Mouse (Mus musculus) kidney, adult 2 months (tissue): ENCODE data around the gene Fmn2. TPM values are rescaled to one million over a fixed set of nuclear protein-coding genes. Genes with fewer than 3 reads are reported as not detected.

ENCODE experiments used
- DNase-seq: peaks from one replicate; pipeline ENCODE4 v3.0.0; 2021
- H3K27ac ChIP-seq: fragments of 200-500 bp; 2 replicates; pipeline ENCODE4 v1.5.1; 2012; ENCODE audit warnings: low read depth, low read length, control low read depth, inconsistent platforms; ENCODE audit not compliant: insufficient read depth
- H3K27me3 ChIP-seq: fragments of 200-500 bp; replicated peaks from 2 replicates; pipeline ENCODE4 v1.6.1; 2012; ENCODE audit warnings: mild to moderate bottlenecking, moderate library complexity, low read length, inconsistent platforms; ENCODE audit not compliant: control insufficient read depth, insufficient read depth
- H3K36me3 ChIP-seq: fragments of 200-500 bp; 2 replicates; pipeline ENCODE4 v1.6.1; 2012; ENCODE audit warnings: mild to moderate bottlenecking, moderate library complexity, low read length, inconsistent platforms; ENCODE audit not compliant: control insufficient read depth, insufficient read depth
- H3K4me1 ChIP-seq: fragments of 200-500 bp; 2 replicates; pipeline ENCODE4 v1.6.1; 2011; ENCODE audit warnings: low read length; ENCODE audit not compliant: control insufficient read depth, insufficient read depth
- H3K4me3 ChIP-seq: fragments of 200-500 bp; 2 replicates; pipeline ENCODE4 v1.5.1; 2011; ENCODE audit warnings: mild to moderate bottlenecking, low read depth, low read length, control low read depth; ENCODE audit not compliant: insufficient read depth
- CTCF ChIP-seq: fragments of 200-500 bp; conservative IDR thresholded peaks from 2 replicates; pipeline ENCODE4 v1.5.1; 2011; ENCODE audit warnings: low read depth, mild to moderate bottlenecking, control low read depth, low read length, moderate library complexity, mixed read lengths; ENCODE audit not compliant: insufficient read depth, insufficient read length
- POLR2A ChIP-seq: fragments of 200-500 bp; IDR thresholded peaks from one replicate; pipeline ENCODE4 v1.6.1; 2011; ENCODE audit warnings: low read depth, low read length, control low read depth
- WGBS: fragments of 180-500 bp; shearing (Covaris S2); methylation state at CpG from one replicate; pipeline ENCODE4 v1.1.7; 2018; 5-methylcytosine and 5-hydroxymethylcytosine counted together
- polyA plus RNA-seq: library from polyadenylated mRNA; depleted of rRNA; stranded (reverse); fragments of >200 nt; gene quantifications from 2 replicates; pipeline ENCODE4 v1.2.3, GENCODE M21; 2012

Gene Fmn2
- polyA plus RNA-seq, 1 experiment = 0.06 TPM

DNA sequence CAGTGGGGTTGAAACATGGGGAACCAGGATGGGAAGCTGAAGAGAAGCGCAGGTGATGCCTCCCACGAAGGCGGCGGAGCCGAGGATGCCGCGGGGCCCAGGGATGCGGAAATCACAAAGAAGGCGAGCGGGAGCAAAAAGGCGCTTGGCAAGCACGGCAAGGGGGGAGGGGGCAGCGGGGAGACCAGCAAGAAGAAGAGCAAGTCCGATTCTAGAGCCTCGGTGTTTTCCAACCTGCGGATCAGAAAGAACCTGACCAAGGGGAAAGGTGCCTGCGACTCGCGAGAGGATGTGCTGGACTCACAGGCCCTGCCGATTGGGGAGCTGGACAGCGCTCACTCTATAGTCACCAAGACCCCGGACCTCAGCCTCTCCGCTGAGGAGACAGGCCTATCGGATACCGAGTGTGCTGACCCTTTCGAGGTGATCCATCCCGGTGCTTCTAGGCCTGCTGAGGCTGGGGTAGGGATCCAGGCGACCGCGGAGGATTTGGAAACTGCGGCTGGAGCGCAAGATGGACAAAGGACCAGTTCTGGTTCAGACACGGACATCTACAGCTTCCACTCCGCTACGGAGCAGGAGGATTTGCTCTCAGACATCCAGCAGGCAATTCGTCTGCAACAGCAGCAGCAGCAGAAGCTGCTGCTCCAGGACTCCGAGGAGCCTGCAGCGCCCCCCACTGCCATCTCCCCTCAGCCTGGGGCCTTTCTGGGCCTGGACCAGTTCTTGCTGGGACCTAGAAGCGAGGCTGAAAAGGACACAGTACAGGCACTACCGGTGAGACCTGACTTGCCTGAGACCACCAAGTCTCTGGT is 613 bp downstream of the Fmn2 start:
- 1% methylated on average over 40 of the region's 40 CpGs for WGBS
- no peaks in the 10 kb centered on the region for H3K36me3 ChIP-seq
- H3K4me3 ChIP-seq = peak overlapping the region; percentile 12; the same call in 1 of the 2 replicates
- no peak for DNase-seq
- no peak overlapping the region for H3K27ac ChIP-seq
- peaks cover 1% of the 10 kb centered on the region; the same call in 1 of the 2 replicates for H3K27me3 ChIP-seq
- TF ChIP-seq POLR2A (no peak), CTCF (no peak)
- no peaks in the 10 kb centered on the region for H3K4me1 ChIP-seq

GRCm38 (mm10) chr1:174502846-174503745 is 1.5 kb downstream of the Fmn2 start:
- Histone ChIP-seq H3K36me3 (no peaks in the 10 kb centered on the region), H3K27me3 (peaks cover 1% of the 10 kb centered on the region; the same call in 1 of the 2 replicates), H3K4me1 (no peaks in the 10 kb centered on the region), H3K4me3 (peak overlapping the region; percentile 0; the same call in 1 of the 2 replicates), H3K27ac (no peak overlapping the region)
- 3% methylated on average over 53 of the region's 53 CpGs for WGBS
- DNase-seq = peak; percentile 1
- TF ChIP-seq CTCF (no peak), POLR2A (no peak)

DNA sequence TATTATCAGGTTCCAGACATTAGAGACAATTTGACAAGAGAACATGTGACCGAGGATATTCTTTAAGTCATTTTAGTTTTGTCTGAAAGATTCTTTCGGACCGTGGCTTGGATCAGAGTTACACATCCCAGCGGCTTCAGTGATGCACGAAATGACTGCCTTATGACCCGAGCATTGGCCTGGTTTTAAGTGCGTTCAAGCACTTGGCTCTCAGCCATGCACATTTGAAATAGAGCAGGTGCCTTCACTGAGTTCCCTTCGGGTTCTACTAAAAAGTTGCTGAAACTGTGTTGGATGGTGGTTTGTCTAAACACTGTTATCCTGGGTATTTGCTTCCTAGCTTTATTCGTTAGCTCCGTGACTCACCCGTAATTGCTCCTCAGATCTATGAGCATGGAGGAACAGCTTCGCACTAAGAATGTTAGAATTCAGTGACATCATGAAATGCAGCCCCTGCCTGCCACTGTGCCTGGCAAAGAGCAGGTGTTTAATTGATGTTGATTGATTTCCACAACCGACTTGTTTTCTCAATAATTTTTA is 7.0 kb downstream of the Fmn2 start:
- TF ChIP-seq POLR2A (no peak), CTCF (no peak)
- H3K27me3 ChIP-seq = 0 out of 2 replicates have a peak, but pooled peaks cover 1% of the 10 kb centered on the region
- peak; percentile 3 for DNase-seq
- no peaks in the 10 kb centered on the region for H3K36me3 ChIP-seq
- no peak overlapping the region for H3K27ac ChIP-seq
- no peak overlapping the region for H3K4me3 ChIP-seq
- 38% methylated on average over 13 of the region's 13 CpGs for WGBS
- no peaks in the 10 kb centered on the region for H3K4me1 ChIP-seq

GRCm38 (mm10) chr1:174513419-174513818 is 11.8 kb downstream of the Fmn2 start:
- H3K4me1 ChIP-seq = no peaks in the 10 kb centered on the region
- H3K36me3 ChIP-seq = no peaks in the 10 kb centered on the region
- no peaks in the 10 kb centered on the region for H3K27me3 ChIP-seq
- DNase-seq = no peak
- no peak overlapping the region for H3K4me3 ChIP-seq
- 72% methylated on average over 7 of the region's 7 CpGs for WGBS
- no peak overlapping the region for H3K27ac ChIP-seq
- TF ChIP-seq POLR2A (no peak), CTCF (no peak)

- Histone ChIP-seq H3K4me1 (no peaks in the 10 kb centered on the region), H3K36me3 (no peaks in the 10 kb centered on the region), H3K27me3 (no peaks in the 10 kb centered on the region), H3K4me3 (no peak overlapping the region), H3K27ac (no peak overlapping the region)
- TF ChIP-seq POLR2A = no peak
- TF ChIP-seq CTCF = no peak
- DNase-seq = no peak
- WGBS = 80% methylated on average over 5 of the region's 5 CpGs
Observed at GRCm38 (mm10) chr1:174521976-174522770, 20.5 kb downstream of the Fmn2 start.

DNA sequence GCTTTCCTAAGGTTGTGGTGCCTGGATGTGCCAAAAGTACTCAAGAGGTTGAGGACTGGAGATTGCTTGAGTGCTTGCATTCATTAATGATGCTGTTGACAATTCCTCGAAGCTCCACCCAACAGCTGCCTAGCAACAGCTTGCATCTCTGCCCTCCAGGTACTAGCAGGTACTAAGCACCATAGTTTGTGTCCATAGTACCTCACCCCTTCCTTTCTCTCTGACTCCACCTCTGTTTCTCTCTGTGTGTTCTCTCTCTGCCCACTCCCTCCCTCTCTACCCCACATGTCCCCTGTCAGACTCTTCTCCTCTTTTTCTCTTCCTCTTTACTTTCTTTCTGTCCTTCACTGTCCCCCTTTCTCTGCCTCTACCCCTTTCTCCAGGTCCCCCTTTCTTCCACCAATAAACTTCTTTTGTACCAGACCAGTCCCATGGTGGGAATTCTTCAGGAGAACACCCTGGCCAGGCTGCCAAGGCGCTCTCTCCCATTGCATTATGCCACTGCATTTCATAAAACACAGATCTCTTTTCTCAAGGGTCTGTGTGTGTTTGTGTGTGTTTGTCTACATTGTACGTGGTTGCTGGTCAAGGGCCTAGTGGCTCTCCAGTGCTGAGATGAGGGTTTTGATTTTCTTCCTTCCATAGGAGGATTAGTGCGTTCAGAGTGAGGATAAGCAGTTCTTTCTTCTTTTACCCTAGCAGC is 21.3 kb downstream of the Fmn2 start:
- Histone ChIP-seq H3K4me1 (no peaks in the 10 kb centered on the region), H3K27ac (no peak overlapping the region), H3K4me3 (no peak overlapping the region), H3K27me3 (no peaks in the 10 kb centered on the region), H3K36me3 (no peaks in the 10 kb centered on the region)
- 77% methylated on average over 4 of the region's 4 CpGs for WGBS
- no peak for DNase-seq
- TF ChIP-seq POLR2A (no peak), CTCF (no peak)
